Mouse (Mus musculus) spleen, postnatal 0 days (tissue): ENCODE results near the gene Efcc1. TPM values are rescaled to one million over a fixed set of nuclear protein-coding genes. Genes with fewer than 3 reads are reported as not detected.

ENCODE experiments used
- polyA plus RNA-seq: library from polyadenylated mRNA; unstranded; fragments of >200 nt; fragmentation: Nextera tagmentation; extraction: Ambion mirVana; gene quantifications from 2 replicates; pipeline ENCODE4 v1.2.1, GENCODE M21; 2015

The Efcc1 gene
- polyA plus RNA-seq, result 0.67 and 0.86 TPM in 2 replicates

GRCm38 (mm10) chr6:87730591-87731462 lies at the start of gene Efcc1:
TSS of gene Efcc1 (plus strand) at chr6:87730869.

GRCm38 (mm10) chr6:87777842-87778241 lies 47.2 kb downstream of the Efcc1 start, which contains the start of gene Gp9:
TSS of gene Gp9 (plus strand) at chr6:87778072.

Other genes with a start within 250 kb of the Efcc1 start
- 10.9 and 15.7 TPM in 2 replicates for gene Arhgap25, start 197.6 kb upstream of the Efcc1 start, polyA plus RNA-seq
- 1.9 TPM in 2 replicates for gene Prokr1, start 140.1 kb upstream of the Efcc1 start, polyA plus RNA-seq
- 17.2 and 18.1 TPM in 2 replicates for gene Aplf, start 58.7 kb upstream of the Efcc1 start, polyA plus RNA-seq
- gene Gp9, start 47.2 kb downstream of the Efcc1 start, polyA plus RNA-seq, result 26.3 and 29.7 TPM in 2 replicates
- gene Rab43, start 81.3 kb downstream of the Efcc1 start, polyA plus RNA-seq, result 37.3 and 40.1 TPM in 2 replicates
- gene Gm45140, start 104.9 kb downstream of the Efcc1 start, polyA plus RNA-seq, result 2.2 and 2.4 TPM in 2 replicates
- 43.4 and 47.8 TPM in 2 replicates for gene Isy1, start 107.9 kb downstream of the Efcc1 start, polyA plus RNA-seq
- 611 and 628 TPM in 2 replicates for gene Cnbp, start 120.2 kb downstream of the Efcc1 start, polyA plus RNA-seq
- 42.2 and 43.2 TPM in 2 replicates for gene Copg1, start 156.9 kb downstream of the Efcc1 start, polyA plus RNA-seq
- gene Hmces, start 183.1 kb downstream of the Efcc1 start, polyA plus RNA-seq, result 26.6 and 27.5 TPM in 2 replicates